Mouse (Mus musculus) stomach, embryonic 14.5 days (tissue): ENCODE measurements around the gene BC049352. TPM values are rescaled to one million over a fixed set of nuclear protein-coding genes. Genes with fewer than 3 reads are reported as not detected.

Experiments used
- ATAC-seq: fragments of 200-750 bp; cut with Nextera tagmentation; 2 replicates; pipeline ENCODE4 v1.8.0; 2017; ENCODE audit warnings: low read depth, moderate TSS enrichment; ENCODE audit not compliant: insufficient number of reproducible peaks, insufficient read depth, low FRiP score
- H3K27ac ChIP-seq: fragments of 300-500 bp; sonication (generic); 2 replicates; pipeline ENCODE4 v1.5.1; 2014; ENCODE audit warnings: mild to moderate bottlenecking, low read length, moderate library complexity, mixed read lengths
- H3K27me3 ChIP-seq: fragments of 300-500 bp; sonication (generic); 2 replicates; pipeline ENCODE4 v1.6.1; 2014; ENCODE audit warnings: low read length, control low read depth, mixed read lengths; ENCODE audit not compliant: control insufficient read depth, insufficient read depth
- H3K36me3 ChIP-seq: fragments of 300-500 bp; sonication (generic); 2 replicates; pipeline ENCODE4 v1.6.1; 2014; ENCODE audit warnings: mild to moderate bottlenecking, control low read depth, low read length, moderate library complexity, mixed read lengths; ENCODE audit not compliant: control insufficient read depth, insufficient read depth
- H3K4me1 ChIP-seq: fragments of 300-500 bp; sonication (generic); 2 replicates; pipeline ENCODE4 v1.6.1; 2014; ENCODE audit warnings: low read length, control low read depth, mixed read lengths; ENCODE audit not compliant: control insufficient read depth, insufficient read depth
- H3K4me2 ChIP-seq: fragments of 300-500 bp; sonication (generic); replicated peaks from 2 replicates; pipeline ENCODE4 v1.6.1; 2014; ENCODE audit warnings: low read depth, low read length, control low read depth
- H3K4me3 ChIP-seq: fragments of 300-500 bp; sonication (generic); 2 replicates; pipeline ENCODE4 v1.5.1; 2014; ENCODE audit warnings: low read depth, low read length, control low read depth
- H3K9ac ChIP-seq: fragments of 300-500 bp; sonication (generic); replicated peaks from 2 replicates; pipeline ENCODE4 v1.6.1; 2014; ENCODE audit warnings: low read depth, mild to moderate bottlenecking, control low read depth, low read length, moderate library complexity, mixed read lengths
- H3K9me3 ChIP-seq: fragments of 300-500 bp; sonication (generic); 2 replicates; pipeline ENCODE4 v1.6.1; 2016; ENCODE audit warnings: low read depth, low read length, control low read depth; ENCODE audit not compliant: control insufficient read depth
- WGBS: fragments of 180-500 bp; shearing (Covaris S2); extraction: QIAGEN DNeasy Blood & Tissue Kit; methylation state at CpG from one replicate; pipeline ENCODE4 v1.1.7; 2014; 5-methylcytosine and 5-hydroxymethylcytosine counted together
- polyA plus RNA-seq: library from polyadenylated mRNA; unstranded; fragments of >200 nt; fragmentation: Nextera tagmentation; extraction: Ambion mirVana; gene quantifications from 2 replicates; pipeline ENCODE4 v1.2.1, GENCODE M21; 2014

The BC049352 gene
- polyA plus RNA-seq, 1 experiment from 2014 or later = not detected

DNA sequence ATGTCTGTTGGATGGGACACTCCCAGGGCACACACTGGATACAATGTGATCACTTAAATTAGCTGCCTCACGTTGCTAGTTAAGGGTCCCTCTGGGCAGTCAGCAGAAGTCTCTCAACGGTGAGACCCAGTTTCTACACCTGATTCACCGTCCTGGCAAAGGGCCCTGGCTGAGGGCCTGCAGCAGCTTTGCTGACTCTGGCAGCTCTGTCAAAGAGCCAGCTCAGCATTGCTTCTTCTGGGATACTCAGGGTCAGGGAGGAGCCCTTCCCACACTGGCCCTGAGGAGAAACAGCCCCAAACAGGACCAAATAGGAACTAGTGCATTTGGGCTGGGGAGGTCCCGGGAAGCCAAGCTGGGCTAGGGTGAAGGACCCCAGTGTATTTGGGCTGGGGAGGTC lies 79.7 kb downstream of the BC049352 start:
- H3K4me2 ChIP-seq = no peak overlapping the region

GRCm38 (mm10) chr9:45261872-45262271 lies 80.1 kb downstream of the BC049352 start:
- Histone ChIP-seq H3K9me3 (no peaks in the 10 kb centered on the region), H3K9ac (no peak overlapping the region), H3K27me3 (no peaks in the 10 kb centered on the region), H3K4me3 (no peak overlapping the region), H3K27ac (no peak overlapping the region), H3K4me2 (no peak overlapping the region), H3K4me1 (no peaks in the 10 kb centered on the region), H3K36me3 (no peaks in the 10 kb centered on the region)
- no peak for ATAC-seq
- WGBS = 83% methylated on average over 5 of the region's 5 CpGs

More for the DNA sequence above, 79.7 kb downstream of the BC049352 start:
- no peak for ATAC-seq
- no peak overlapping the region for H3K27ac ChIP-seq
- no peak overlapping the region for H3K4me3 ChIP-seq
- no peaks in the 10 kb centered on the region for H3K9me3 ChIP-seq
- no peaks in the 10 kb centered on the region for H3K4me1 ChIP-seq
- no peaks in the 10 kb centered on the region for H3K27me3 ChIP-seq
- no peaks in the 10 kb centered on the region for H3K36me3 ChIP-seq
- WGBS = 51% methylated on average over 4 of the region's 4 CpGs
- H3K9ac ChIP-seq = no peak overlapping the region

- WGBS = 93% methylated on average over 4 of the region's 4 CpGs
- Histone ChIP-seq H3K4me1 (no peaks in the 10 kb centered on the region), H3K27ac (no peak overlapping the region), H3K9ac (no peak overlapping the region), H3K4me2 (no peak overlapping the region), H3K36me3 (no peaks in the 10 kb centered on the region), H3K4me3 (no peak overlapping the region), H3K9me3 (no peaks in the 10 kb centered on the region), H3K27me3 (peaks cover 8% of the 10 kb centered on the region)
- no peak for ATAC-seq
Observed at GRCm38 (mm10) chr9:45267099-45267498, 85.3 kb downstream of the BC049352 start.

GRCm38 (mm10) chr9:45268079-45268478 lies 86.3 kb downstream of the BC049352 start:
- Histone ChIP-seq H3K9ac (no peak overlapping the region), H3K9me3 (no peaks in the 10 kb centered on the region), H3K4me2 (no peak overlapping the region), H3K36me3 (no peaks in the 10 kb centered on the region), H3K27ac (no peak overlapping the region), H3K4me3 (no peak overlapping the region), H3K27me3 (peaks cover 8% of the 10 kb centered on the region), H3K4me1 (no peaks in the 10 kb centered on the region)
- 68% methylated on average over 4 of the region's 4 CpGs for WGBS
- no peak for ATAC-seq

GRCm38 (mm10) chr9:45268597-45269325 lies 87.0 kb downstream of the BC049352 start, which contains the start of gene Il10ra:
Il10ra (minus strand) TSS chr9:45269149.
- no peak within 1 kb of the TSS for H3K27ac ChIP-seq
- peak; percentile 42; the same call in 1 of the 2 replicates for ATAC-seq
- H3K36me3 ChIP-seq = no peaks in the 10 kb centered on the region
- H3K27me3 ChIP-seq = peaks cover 8% of the 10 kb centered on the region
- H3K4me2 ChIP-seq = peak within 1 kb of the TSS; percentile 51
- H3K9ac ChIP-seq = no peak within 1 kb of the TSS; the same call in 1 of the 2 replicates
- no peaks in the 10 kb centered on the region for H3K4me1 ChIP-seq
- 9% methylated on average over 36 of the region's 36 CpGs for WGBS
- H3K9me3 ChIP-seq = no peaks in the 10 kb centered on the region
- H3K4me3 ChIP-seq = peak within 1 kb of the TSS; percentile 22

- H3K9me3 ChIP-seq = no peaks in the 10 kb centered on the region
- H3K4me1 ChIP-seq = no peaks in the 10 kb centered on the region
- no peak overlapping the region for H3K27ac ChIP-seq
- H3K4me3 ChIP-seq = no peak overlapping the region
- 41% methylated on average over 5 of the region's 5 CpGs for WGBS
- ATAC-seq = no peak
- no peak overlapping the region for H3K4me2 ChIP-seq
- H3K9ac ChIP-seq = no peak overlapping the region
- no peaks in the 10 kb centered on the region for H3K36me3 ChIP-seq
- peaks cover 8% of the 10 kb centered on the region for H3K27me3 ChIP-seq
Observed at GRCm38 (mm10) chr9:45272213-45272612, 90.4 kb downstream of the BC049352 start.

DNA sequence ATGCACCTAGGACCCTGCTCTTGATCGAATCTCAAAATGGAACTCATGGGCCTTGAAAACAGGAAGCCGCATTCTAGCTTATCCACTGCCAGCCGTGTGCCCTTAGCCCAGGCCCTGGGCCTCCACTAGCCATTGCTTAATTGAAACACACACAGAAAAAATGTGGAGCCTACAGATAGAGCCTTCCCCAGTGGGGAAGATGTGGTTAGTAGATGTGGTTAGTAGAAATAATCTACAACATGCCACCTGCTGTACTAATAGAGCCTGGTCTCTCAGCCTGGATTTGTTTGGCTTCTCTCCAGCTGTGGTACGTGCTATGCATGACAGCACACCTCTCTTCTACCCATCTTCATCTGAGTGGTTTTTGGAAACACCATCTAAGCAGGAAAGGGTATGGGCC lies 92.4 kb downstream of the BC049352 start:
- Histone ChIP-seq H3K4me2 (no peak overlapping the region), H3K36me3 (no peaks in the 10 kb centered on the region), H3K9ac (no peak overlapping the region), H3K27me3 (no peaks in the 10 kb centered on the region), H3K4me1 (no peaks in the 10 kb centered on the region), H3K9me3 (no peaks in the 10 kb centered on the region), H3K4me3 (no peak overlapping the region), H3K27ac (no peak overlapping the region)
- 85% methylated on average over 4 of the region's 4 CpGs for WGBS
- ATAC-seq = no peak

DNA sequence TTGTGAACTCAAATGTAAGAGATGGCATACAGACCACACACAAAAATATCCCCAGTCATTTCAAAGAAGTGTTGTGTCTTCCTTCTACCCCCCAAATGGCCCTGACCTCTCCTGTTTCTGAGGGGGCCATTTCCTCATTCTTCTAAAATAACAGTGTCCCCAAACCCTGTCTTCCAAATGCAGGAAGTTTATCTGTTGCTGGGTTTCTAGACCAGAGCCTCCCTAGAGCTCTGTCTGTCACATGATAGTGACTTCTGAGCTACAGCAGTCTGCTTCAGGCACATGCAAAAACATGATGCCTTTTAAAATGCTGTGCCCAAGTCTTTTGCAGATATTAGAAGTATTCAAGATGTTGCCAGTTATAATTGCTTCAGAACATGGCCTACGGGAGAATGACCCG lies 92.8 kb downstream of the BC049352 start:
- ATAC-seq = no peak
- Histone ChIP-seq H3K4me2 (no peak overlapping the region), H3K27ac (no peak overlapping the region), H3K9ac (no peak overlapping the region), H3K4me3 (no peak overlapping the region), H3K27me3 (no peaks in the 10 kb centered on the region), H3K36me3 (no peaks in the 10 kb centered on the region), H3K9me3 (no peaks in the 10 kb centered on the region), H3K4me1 (no peaks in the 10 kb centered on the region)
- 90% methylated on average over 2 of the region's 2 CpGs for WGBS

DNA sequence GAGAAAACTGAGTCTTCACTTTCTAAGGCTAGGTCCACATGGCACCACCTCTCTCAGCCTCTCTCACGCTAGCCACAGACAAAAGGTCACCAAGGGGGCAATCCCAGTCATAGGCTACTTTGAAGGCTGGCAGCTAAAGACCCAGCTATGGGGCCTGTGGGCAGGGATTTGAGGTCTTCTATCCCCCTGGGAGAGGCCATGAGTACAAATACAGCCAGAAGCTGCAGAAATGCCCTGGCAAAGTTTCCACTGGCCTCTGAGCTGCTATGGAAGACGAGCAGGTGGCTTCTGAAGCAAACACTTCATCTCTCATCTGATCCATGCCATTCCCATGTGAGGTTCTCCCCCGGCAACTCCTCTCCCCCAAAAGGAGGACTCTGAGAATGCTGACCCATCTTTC lies 98.3 kb downstream of the BC049352 start:
- Histone ChIP-seq H3K4me2 (no peak overlapping the region), H3K27ac (no peak overlapping the region), H3K27me3 (no peaks in the 10 kb centered on the region), H3K36me3 (no peaks in the 10 kb centered on the region), H3K4me1 (no peaks in the 10 kb centered on the region), H3K9me3 (no peaks in the 10 kb centered on the region), H3K4me3 (no peak overlapping the region), H3K9ac (no peak overlapping the region)
- 62% methylated on average over 3 of the region's 3 CpGs for WGBS
- no peak for ATAC-seq
